In the genomic region with DNA sequence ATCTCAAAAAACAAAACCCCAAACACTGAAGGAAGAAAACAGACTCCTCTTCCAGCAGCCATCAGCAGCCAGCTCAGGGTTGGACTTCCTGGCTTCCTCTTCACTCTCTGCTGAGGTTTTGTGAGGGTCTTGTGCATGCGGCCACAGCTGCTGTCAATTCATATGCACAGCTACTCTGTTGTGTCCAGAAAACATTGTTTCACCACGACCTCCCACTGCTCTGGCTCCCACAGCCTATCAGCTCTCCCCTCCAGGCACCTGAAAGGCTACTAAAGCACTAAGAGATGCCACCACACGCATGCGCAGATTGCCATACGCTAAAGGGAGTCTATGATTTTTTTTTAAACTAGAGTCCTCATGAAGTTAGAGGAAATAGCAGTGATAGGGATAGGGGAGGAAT, we compare ENCODE assay signal across 20 mouse cellular contexts. TPM values are rescaled to one million over a fixed set of nuclear protein-coding genes. Genes with fewer than 3 reads are reported as not detected.
"Had no signal": no experiment of that assay in that cellular context is flagged by ENCODE, and none has a peak within 500 bp of the region (broad histone marks: within the 10 kb centered on the region; RNA-seq: fewer than 3 reads in every experiment).

No protein-coding gene starts in this region.

- H3K9ac ChIP-seq: limb, embryonic 12.5 days; limb, embryonic 15.5 days; liver, embryonic 14.5 days; liver, postnatal 0 days; lung, embryonic 14.5 days; midbrain, embryonic 12.5 days; midbrain, embryonic 15.5 days; neural tube, embryonic 13.5 days had no signal

- H3K9me3 ChIP-seq: limb, embryonic 12.5 days; limb, embryonic 15.5 days; midbrain, embryonic 12.5 days; midbrain, embryonic 15.5 days; neural tube, embryonic 13.5 days had no signal

- H3K4me1 ChIP-seq: limb, embryonic 12.5 days; midbrain, embryonic 12.5 days; midbrain, embryonic 15.5 days; neural tube, embryonic 13.5 days had no signal

- H3K36me3 ChIP-seq: limb, embryonic 12.5 days; limb, embryonic 15.5 days; midbrain, embryonic 12.5 days; midbrain, embryonic 15.5 days; neural tube, embryonic 13.5 days had no signal

- H3K4me3 ChIP-seq: layer of hippocampus, adult 2 months; limb, embryonic 12.5 days; limb, embryonic 15.5 days; midbrain, embryonic 12.5 days; midbrain, embryonic 15.5 days; myocyte; neural tube, embryonic 13.5 days had no signal

- H3K27ac ChIP-seq: kidney, postnatal 0 days; layer of hippocampus, adult 2 months; limb, embryonic 12.5 days; limb, embryonic 15.5 days; liver, embryonic 14.5 days; macrophage; midbrain, embryonic 12.5 days; midbrain, embryonic 15.5 days; neural tube, embryonic 13.5 days had no signal

- DNase-seq: kidney, adult 18-20 months; kidney, adult 9 months; kidney, postnatal 25 days; liver, postnatal 0 days; lung, embryonic 14.5 days; spleen, adult 18-20 months; thymus, postnatal 25 days had no signal

RNA-seq across cellular contexts. Expression of gene Ccdc113, which starts 29.1 kb away (rescaled TPM):
- total RNA-seq: megakaryocyte, adult 5-6 weeks; monocyte, adult 5-6 weeks; neutrophil, adult 5-6 weeks had no signal
